Mouse (Mus musculus) cerebellum, adult (tissue): ENCODE measurements around the gene Slc37a3.

Experiments used
- ATAC-seq: cut with Nextera tagmentation; 2 replicates; pipeline ENCODE4 v1.9.2; 2017; ENCODE audit warnings: mild to moderate bottlenecking, moderate library complexity, mixed read lengths; ENCODE audit not compliant: insufficient number of reproducible peaks, low FRiP score, low TSS enrichment

The Slc37a3 gene

GRCm38 (mm10) chr6:39330981-39331380 is 46.5 kb downstream of the Slc37a3 start:
- peak; percentile 70 for ATAC-seq

GRCm38 (mm10) chr6:39320286-39320685 is 57.2 kb downstream of the Slc37a3 start:
- ATAC-seq, result no peak

GRCm38 (mm10) chr6:39319061-39319761 is 58.3 kb downstream of the Slc37a3 start:
- ATAC-seq, result peak; percentile 90

- no peak for ATAC-seq
These were observed 58.9 kb downstream of the Slc37a3 start for GRCm38 (mm10) chr6:39318631-39319010.

- no peak for ATAC-seq
These were observed 59.4 kb downstream of the Slc37a3 start for GRCm38 (mm10) chr6:39317854-39318630.

GRCm38 (mm10) chr6:39316089-39316488 is 61.4 kb downstream of the Slc37a3 start:
- ATAC-seq, result no peak

- no peak for ATAC-seq
These were observed 63.0 kb downstream of the Slc37a3 start for GRCm38 (mm10) chr6:39314461-39314860.

GRCm38 (mm10) chr6:39311786-39312185 is 65.7 kb downstream of the Slc37a3 start:
- no peak for ATAC-seq

- ATAC-seq, result no peak
These were observed 73.1 kb downstream of the Slc37a3 start for GRCm38 (mm10) chr6:39304371-39304874.

GRCm38 (mm10) chr6:39301484-39301883 is 76.0 kb downstream of the Slc37a3 start:
- no peak for ATAC-seq

- no peak for ATAC-seq
These were observed 80.4 kb downstream of the Slc37a3 start for GRCm38 (mm10) chr6:39297079-39297478.

GRCm38 (mm10) chr6:39296474-39296873 is 81.0 kb downstream of the Slc37a3 start:
- ATAC-seq, result no peak

- ATAC-seq, result no peak
These were observed 81.6 kb downstream of the Slc37a3 start for GRCm38 (mm10) chr6:39295727-39296411.

- ATAC-seq, result no peak
These were observed 87.8 kb downstream of the Slc37a3 start for GRCm38 (mm10) chr6:39289721-39290120.

- no peak for ATAC-seq
These were observed 89.7 kb downstream of the Slc37a3 start for GRCm38 (mm10) chr6:39287782-39288181.

- ATAC-seq, result no peak
These were observed 90.8 kb downstream of the Slc37a3 start for GRCm38 (mm10) chr6:39286732-39287083.

- peak; percentile 38; the same call in 1 of the 2 replicates for ATAC-seq
These were observed 91.3 kb downstream of the Slc37a3 start for GRCm38 (mm10) chr6:39286053-39286731.

- ATAC-seq, result no peak
These were observed 92.6 kb downstream of the Slc37a3 start for GRCm38 (mm10) chr6:39284836-39285235.
